Mouse (Mus musculus): ENCODE data around the gene Gm4788.
"Not testable (repeated sequence)": the region's sequence is repeated elsewhere in the genome, so short reads cannot be mapped to it uniquely, and the experiment has no call there.

Gm4788 gene

GRCm38 (mm10) chr1:139781143-139781542, at the start of gene Gm4788:
TSS of gene Gm4788 (minus strand) at chr1:139781243.
- DNase-seq (ENCODE audit: low read depth) = no peak

DNA sequence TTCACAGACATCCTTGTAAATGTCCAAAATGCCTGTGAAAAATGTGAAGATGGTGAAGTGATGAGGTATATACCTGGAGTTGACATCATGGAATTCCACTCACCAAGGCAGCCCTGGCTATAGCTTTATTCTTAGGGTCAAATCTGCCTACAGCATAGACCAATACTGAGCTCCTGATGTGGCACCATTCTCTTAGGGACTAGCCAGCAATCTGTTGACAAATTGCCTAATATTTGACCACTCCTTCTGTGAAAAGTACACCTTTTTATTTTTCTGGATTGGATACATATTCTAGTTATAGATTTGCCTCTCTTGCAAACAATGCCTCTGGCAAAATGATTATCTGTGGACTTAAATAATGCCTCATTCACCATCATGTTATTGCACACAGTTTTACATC, 27.6 kb upstream of the Gm4788 start:
- no peak for DNase-seq (ENCODE audit: low read depth)

DNA sequence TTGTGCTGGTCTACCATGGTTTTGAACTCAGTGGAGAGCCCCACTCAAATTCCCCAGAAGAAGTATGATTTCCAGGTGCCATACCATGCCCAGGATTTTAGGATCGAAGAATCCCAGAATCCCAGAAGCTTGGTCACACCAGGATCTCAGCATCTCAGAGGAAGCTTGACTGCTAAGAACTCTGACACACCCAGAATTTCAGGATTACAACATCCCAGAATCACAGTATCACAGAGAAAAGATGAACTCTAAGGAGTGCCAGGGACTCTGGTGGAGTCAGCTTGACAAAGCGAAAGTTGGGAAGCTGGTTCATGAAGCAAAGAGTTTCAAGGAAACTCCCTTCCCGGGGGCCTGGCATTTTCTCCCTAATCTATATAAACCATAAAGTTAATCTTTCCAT, 11.1 kb downstream of the Gm4788 start:
- not testable (repeated sequence) for DNase-seq (ENCODE audit: low read depth)

DNA sequence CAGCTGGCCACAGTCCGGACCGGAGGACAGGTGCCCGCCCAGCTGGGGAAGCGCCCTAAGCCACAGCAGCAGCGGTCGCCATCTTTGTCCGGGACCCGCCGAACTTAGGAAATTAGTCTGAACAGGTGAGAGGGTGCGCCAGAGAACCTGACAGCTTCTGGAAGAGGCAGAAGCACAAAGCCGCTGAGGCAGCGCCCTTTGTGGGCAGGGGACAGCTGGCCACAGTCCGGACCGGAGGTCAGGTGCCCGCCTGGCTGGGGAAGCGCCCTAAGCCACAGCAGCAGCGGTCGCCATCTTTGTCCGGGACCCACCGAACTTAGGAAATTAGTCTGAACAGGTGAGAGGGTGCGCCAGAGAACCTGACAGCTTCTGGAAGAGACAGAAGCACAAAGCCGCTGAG, 64.4 kb downstream of the Gm4788 start:
- not testable (repeated sequence) for DNase-seq (ENCODE audit: low read depth)

DNA sequence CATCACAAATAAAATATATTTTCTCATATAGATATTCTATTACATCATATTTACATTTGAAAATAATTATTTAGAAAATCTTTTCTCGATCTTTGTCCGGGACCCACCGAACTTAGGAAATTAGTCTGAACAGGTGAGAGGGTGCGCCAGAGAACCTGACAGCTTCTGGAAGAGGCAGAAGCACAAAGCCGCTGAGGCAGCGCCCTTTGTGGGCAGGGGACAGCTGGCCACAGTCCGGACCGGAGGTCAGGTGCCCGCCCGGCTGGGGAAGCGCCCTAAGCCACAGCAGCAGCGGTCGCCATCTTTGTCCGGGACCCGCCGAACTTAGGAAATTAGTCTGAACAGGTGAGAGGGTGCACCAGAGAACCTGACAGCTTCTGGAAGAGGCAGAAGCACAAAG, 64.8 kb downstream of the Gm4788 start:
- DNase-seq (ENCODE audit: low read depth) = not testable (repeated sequence)

DNA sequence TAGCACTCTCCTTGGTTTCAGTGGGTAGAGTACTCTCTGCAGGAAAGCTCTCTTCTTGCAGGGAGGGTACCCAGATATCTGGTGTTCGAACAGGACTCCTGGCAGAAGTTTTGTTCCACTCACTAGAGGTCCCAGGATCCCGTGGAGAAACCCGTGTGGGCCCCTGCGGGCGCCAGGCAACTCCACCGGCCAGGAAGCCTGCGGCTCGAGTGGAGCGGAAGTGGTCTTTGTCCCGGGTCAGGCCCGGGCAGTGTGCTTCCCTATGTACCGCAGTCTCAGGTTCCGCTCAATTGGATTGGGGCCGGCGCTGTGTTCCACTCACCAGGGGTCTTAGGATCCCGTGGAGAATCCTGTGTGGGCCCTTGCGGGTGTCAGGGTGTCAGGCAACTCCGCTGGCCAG, 131.1 kb downstream of the Gm4788 start:
- not testable (repeated sequence) for DNase-seq (ENCODE audit: low read depth)

Data from c-Kit-positive CD71-positive TER-119-negative erythroid progenitor cells, embryonic 14.5 days (primary cell).